Mouse (Mus musculus) embryonic facial prominence, embryonic 12.5 days (tissue): Measurements from ENCODE around the gene Gm21988. TPM values are rescaled to one million over a fixed set of nuclear protein-coding genes. Genes with fewer than 3 reads are reported as not detected.
A peak's percentile ranks its signal among the peaks of the same experiment; 100 is the strongest.

Experiments
- ATAC-seq: fragments of 200-750 bp; cut with Nextera tagmentation; 2 replicates; pipeline ENCODE4 v1.8.0; 2017; ENCODE audit not compliant: insufficient number of reproducible peaks, insufficient read depth, low FRiP score, low TSS enrichment
- H3K27ac ChIP-seq: fragments of 300-500 bp; sonication (generic); 2 replicates; pipeline ENCODE4 v1.5.1; 2016; ENCODE audit warnings: mild to moderate bottlenecking
- H3K27me3 ChIP-seq: fragments of 300-500 bp; sonication (generic); 2 replicates; pipeline ENCODE4 v1.6.1; 2016; ENCODE audit warnings: mild to moderate bottlenecking, moderate library complexity
- H3K36me3 ChIP-seq: fragments of 300-500 bp; sonication (generic); 2 replicates; pipeline ENCODE4 v1.6.1; 2016; ENCODE audit warnings: mild to moderate bottlenecking
- H3K4me1 ChIP-seq: fragments of 300-500 bp; sonication (generic); 2 replicates; pipeline ENCODE4 v1.6.1; 2016
- H3K4me2 ChIP-seq: fragments of 300-500 bp; sonication (generic); replicated peaks from 2 replicates; pipeline ENCODE4 v1.6.1; 2016; ENCODE audit warnings: mild to moderate bottlenecking, moderate library complexity
- H3K4me3 ChIP-seq: fragments of 300-500 bp; sonication (generic); 2 replicates; pipeline ENCODE4 v1.5.1; 2016; ENCODE audit warnings: mild to moderate bottlenecking
- H3K9ac ChIP-seq: fragments of 300-500 bp; sonication (generic); 2 replicates; pipeline ENCODE4 v1.6.1; 2016; ENCODE audit warnings: mild to moderate bottlenecking, moderate library complexity
- H3K9me3 ChIP-seq: fragments of 300-500 bp; sonication (generic); 2 replicates; pipeline ENCODE4 v1.6.1; 2016; ENCODE audit warnings: mild to moderate bottlenecking, moderate library complexity
- WGBS: fragments of 180-500 bp; shearing (Covaris S2); methylation state at CpG from one replicate; pipeline ENCODE4 v1.1.7; 2016; 5-methylcytosine and 5-hydroxymethylcytosine counted together
- polyA plus RNA-seq: library from polyadenylated mRNA; unstranded; fragments of >200 nt; fragmentation: Nextera tagmentation; extraction: Ambion mirVana; gene quantifications from 2 replicates; pipeline ENCODE4 v1.2.1, GENCODE M21; 2016

Gene Gm21988
- polyA plus RNA-seq, 1 experiment from 2014 or later: 13.2 TPM

DNA sequence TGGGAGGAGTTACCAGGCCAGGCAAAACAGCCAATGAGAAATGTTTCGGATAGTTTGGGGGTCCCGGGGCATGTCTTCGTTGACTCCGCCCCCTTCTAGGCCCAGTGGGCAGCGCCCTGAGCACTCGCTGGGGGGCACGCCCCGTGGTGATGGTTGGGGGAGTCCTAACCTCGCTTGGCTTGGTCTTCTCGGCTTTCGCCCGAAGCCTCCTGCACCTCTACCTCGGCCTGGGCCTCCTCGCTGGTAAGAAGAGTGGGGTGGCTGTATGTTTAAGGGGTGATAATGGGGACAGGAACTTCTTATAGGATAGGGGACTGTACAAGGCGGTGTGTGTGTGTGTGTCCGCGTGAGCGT is 24.8 kb downstream of the Gm21988 start:
- WGBS: 4% methylated on average over 18 of the region's 18 CpGs
- H3K4me2 ChIP-seq: peak overlapping the region; percentile 58
- ATAC-seq: peak; percentile 38; the same call in 1 of the 2 replicates
- H3K4me3 ChIP-seq: peak overlapping the region; percentile 37
- peaks cover 35% of the 10 kb centered on the region for H3K4me1 ChIP-seq
- H3K27me3 ChIP-seq: peaks cover 70% of the 10 kb centered on the region
- H3K9me3 ChIP-seq: no peaks in the 10 kb centered on the region
- H3K27ac ChIP-seq: no peak overlapping the region
- H3K36me3 ChIP-seq: peaks cover 6% of the 10 kb centered on the region; the same call in 1 of the 2 replicates
- H3K9ac ChIP-seq: no peak overlapping the region

DNA sequence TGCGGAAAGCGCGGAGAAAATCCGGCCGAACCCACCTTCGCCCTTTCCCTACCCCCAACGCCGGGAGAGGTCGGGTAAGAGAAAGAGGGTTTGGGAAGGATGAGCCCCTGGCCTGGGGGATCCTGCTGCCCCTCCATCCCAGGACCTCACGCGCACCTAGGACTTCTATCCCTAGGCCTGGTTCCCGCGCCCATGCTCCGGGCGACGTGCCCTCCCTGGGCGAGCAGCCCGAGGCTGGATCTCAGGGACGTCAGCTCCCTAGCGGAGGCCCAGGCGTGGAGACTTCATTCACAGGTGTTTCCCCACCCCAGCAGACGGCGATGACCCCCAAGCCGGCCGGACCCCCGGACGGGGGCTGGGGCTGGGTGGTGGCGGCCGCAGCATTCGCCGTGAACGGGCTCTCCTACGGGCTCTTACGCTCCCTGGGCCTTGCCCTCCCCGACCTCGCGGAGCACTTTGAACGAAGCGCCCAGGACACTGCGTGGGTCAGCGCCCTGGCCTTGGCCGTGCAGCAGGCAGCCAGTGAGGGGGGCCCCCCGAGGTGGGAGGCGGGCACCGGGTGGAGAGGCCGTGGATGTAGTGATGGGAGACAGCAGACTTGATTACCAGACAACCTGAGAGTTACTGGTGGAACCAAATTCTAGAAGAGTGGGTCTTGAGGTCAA is 25.3 kb downstream of the Gm21988 start:
- Histone ChIP-seq H3K27me3 (peaks cover 70% of the 10 kb centered on the region), H3K36me3 (peaks cover 6% of the 10 kb centered on the region; the same call in 1 of the 2 replicates), H3K4me2 (peak overlapping the region; percentile 58), H3K9me3 (no peaks in the 10 kb centered on the region), H3K27ac (no peak overlapping the region), H3K4me1 (peaks cover 30% of the 10 kb centered on the region), H3K4me3 (peak overlapping the region; percentile 37), H3K9ac (peak overlapping the region; percentile 56)
- peak; percentile 29; the same call in 1 of the 2 replicates for ATAC-seq
- 1% methylated on average over 46 of the region's 46 CpGs for WGBS

DNA sequence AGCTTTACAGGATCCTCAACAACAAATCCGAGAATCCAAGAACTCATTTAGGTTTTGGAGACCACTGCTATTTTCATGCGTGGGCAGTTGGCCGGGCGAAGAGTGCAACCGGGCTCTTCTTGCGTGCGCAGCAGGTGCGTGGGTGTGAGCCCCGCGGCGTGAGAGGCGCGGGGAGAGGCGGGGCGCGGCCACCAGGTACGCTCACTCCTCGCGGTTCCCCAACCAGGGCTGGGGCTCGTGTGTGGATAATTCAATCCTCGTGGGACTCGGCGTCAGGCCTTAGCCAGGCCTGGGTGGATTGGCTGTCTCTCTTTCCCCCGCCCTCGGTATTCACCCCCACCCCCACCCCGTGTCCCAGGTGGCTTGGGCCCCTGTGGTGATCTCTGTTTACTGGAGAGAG is 25.9 kb downstream of the Gm21988 start:
- H3K4me1 ChIP-seq: peaks cover 24% of the 10 kb centered on the region
- peak overlapping the region; percentile 58 for H3K4me2 ChIP-seq
- 8% methylated on average over 26 of the region's 26 CpGs for WGBS
- H3K9ac ChIP-seq: no peak overlapping the region
- H3K9me3 ChIP-seq: no peaks in the 10 kb centered on the region
- H3K4me3 ChIP-seq: peak overlapping the region; percentile 37
- peaks cover 64% of the 10 kb centered on the region for H3K27me3 ChIP-seq
- no peak overlapping the region for H3K27ac ChIP-seq
- no peak for ATAC-seq
- H3K36me3 ChIP-seq: peaks cover 6% of the 10 kb centered on the region; the same call in 1 of the 2 replicates

DNA sequence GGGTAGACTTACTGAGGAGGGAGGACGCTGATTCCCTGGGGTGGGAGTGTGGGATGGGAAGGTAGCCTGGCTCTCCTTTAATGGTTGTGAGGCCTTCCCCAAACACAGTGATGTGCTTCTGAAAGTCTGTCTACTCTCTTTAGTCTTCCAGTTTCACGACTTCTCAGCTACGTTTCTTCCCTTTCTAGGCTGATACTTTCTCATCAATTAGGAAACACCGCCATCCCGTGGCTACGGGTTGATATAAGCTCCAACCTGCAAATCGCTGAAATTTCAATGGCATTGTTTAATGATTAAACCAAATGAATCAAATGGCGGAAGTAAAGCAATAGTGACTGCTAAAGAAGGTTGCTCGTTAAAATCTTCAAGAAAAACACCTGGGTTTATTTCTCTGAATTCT is 26.7 kb downstream of the Gm21988 start:
- no peaks in the 10 kb centered on the region for H3K9me3 ChIP-seq
- ATAC-seq: no peak
- peaks cover 61% of the 10 kb centered on the region for H3K27me3 ChIP-seq
- no peak overlapping the region for H3K4me3 ChIP-seq
- H3K4me1 ChIP-seq: peaks cover 21% of the 10 kb centered on the region
- H3K36me3 ChIP-seq: peaks cover 6% of the 10 kb centered on the region; the same call in 1 of the 2 replicates
- no peak overlapping the region for H3K9ac ChIP-seq
- H3K27ac ChIP-seq: no peak overlapping the region
- H3K4me2 ChIP-seq: no peak overlapping the region
- WGBS: 12% methylated on average over 9 of the region's 9 CpGs

DNA sequence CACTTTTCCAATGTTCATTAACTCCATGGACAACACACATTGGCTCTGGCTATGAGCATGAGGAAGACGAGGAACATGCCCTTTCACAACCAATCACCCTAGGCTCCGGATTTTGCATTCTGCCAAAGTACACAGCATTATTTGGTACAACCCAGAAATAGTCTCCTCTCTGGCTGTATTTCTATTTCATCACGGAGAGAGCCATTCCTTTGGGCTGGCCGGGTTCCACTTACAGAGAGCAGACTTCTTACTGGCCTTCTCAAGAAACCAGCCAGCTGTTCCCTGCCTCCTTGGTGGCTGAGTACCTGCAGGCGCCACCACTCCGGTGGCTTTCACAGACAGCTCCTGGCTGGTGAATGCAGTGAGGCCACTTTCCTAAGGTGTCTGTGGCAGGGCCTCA is 27.2 kb downstream of the Gm21988 start, which contains the start of gene Slc16a11:
Slc16a11 (plus strand) TSS at position 330 of the 400 bp plus-strand sequence.
- no peak within 1 kb of the TSS for H3K4me3 ChIP-seq
- 54% methylated on average over 6 of the region's 6 CpGs for WGBS
- no peak within 1 kb of the TSS for H3K27ac ChIP-seq
- H3K9ac ChIP-seq: no peak within 1 kb of the TSS
- peaks cover 56% of the 10 kb centered on the region for H3K27me3 ChIP-seq
- no peaks in the 10 kb centered on the region for H3K9me3 ChIP-seq
- ATAC-seq: no peak
- peak within 1 kb of the TSS; percentile 58 for H3K4me2 ChIP-seq
- H3K4me1 ChIP-seq: peaks cover 21% of the 10 kb centered on the region
- H3K36me3 ChIP-seq: peaks cover 6% of the 10 kb centered on the region; the same call in 1 of the 2 replicates

DNA sequence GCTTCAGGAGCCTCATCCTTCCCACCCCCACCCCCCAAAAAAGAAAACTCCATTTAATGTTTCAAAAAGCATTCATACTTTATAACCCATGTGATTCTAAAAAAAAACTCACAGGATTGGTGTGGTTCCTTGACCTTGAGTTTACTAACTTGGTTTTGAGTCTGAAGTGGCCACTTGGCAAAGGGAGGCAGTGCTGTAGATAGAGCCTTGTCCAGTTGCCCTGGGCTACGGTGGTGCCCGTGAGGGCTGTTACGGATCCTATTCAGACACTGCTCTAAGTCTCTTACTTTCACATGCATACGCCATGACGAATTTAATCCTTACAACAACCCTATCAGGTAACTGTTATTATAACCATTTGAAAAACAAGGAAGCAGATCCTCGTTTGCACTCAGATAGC is 27.7 kb downstream of the Gm21988 start:
- no peak overlapping the region for H3K27ac ChIP-seq
- peaks cover 21% of the 10 kb centered on the region for H3K4me1 ChIP-seq
- H3K9me3 ChIP-seq: no peaks in the 10 kb centered on the region
- H3K36me3 ChIP-seq: 0 out of 2 replicates have a peak, but pooled peaks cover 3% of the 10 kb centered on the region
- 69% methylated on average over 6 of the region's 6 CpGs for WGBS
- H3K27me3 ChIP-seq: peaks cover 52% of the 10 kb centered on the region
- no peak overlapping the region for H3K9ac ChIP-seq
- H3K4me3 ChIP-seq: no peak overlapping the region
- H3K4me2 ChIP-seq: no peak overlapping the region
- ATAC-seq: no peak

DNA sequence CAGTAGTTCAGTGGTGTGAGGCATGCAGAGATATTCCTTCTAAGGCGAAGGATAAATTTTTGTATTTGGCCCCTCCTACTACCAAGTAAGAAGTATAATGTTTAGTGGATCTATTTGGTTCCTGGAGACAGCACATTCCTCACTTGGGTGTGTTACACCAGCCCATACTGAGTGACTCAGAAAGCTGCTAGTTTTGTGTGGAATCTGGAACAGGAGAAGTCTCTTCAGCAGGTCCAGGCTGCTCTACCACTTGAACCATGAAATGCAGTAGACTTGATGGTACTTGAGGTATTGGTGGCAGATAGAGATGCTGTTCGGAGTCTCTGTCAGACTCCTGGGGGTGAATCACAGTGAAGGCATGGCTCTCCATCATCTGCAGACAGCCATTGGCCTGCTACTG is 28.9 kb downstream of the Gm21988 start:
- no peaks in the 10 kb centered on the region for H3K9me3 ChIP-seq
- WGBS: 82% methylated on average over 2 of the region's 2 CpGs
- peaks cover 20% of the 10 kb centered on the region for H3K4me1 ChIP-seq
- H3K27me3 ChIP-seq: peaks cover 44% of the 10 kb centered on the region
- no peak overlapping the region for H3K27ac ChIP-seq
- H3K36me3 ChIP-seq: no peaks in the 10 kb centered on the region
- ATAC-seq: no peak
- no peak overlapping the region for H3K9ac ChIP-seq
- H3K4me3 ChIP-seq: no peak overlapping the region
- H3K4me2 ChIP-seq: no peak overlapping the region

DNA sequence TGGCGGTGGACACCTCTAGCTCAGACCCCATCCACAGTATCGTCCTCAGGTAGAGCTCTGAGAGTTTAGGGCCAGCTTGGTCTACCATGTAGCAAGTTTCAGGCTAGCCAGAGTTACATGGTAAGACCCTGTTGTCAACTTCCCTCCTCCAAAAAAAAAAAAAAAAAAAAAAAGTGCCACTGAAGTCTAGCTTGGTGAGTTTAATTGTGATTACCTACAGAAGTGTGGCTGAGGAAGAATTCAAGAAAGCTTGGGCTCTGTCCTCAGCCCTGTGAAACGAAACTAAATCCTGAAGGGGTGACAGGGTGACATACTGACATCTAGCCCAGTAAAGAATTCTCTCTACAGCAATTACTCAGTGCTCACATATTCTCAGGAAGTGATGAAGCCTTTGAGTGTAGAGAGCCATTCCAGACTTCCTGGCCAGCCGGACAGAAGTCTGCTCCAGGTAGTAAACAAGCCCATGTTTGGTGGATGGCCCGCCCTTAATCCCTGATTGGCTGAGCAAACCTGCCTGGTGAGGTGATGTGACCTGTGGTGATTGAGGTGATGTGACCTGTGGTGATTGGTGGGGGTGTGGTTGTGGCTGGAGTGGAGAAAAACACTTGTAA is 30.7 kb downstream of the Gm21988 start:
- no peak overlapping the region for H3K27ac ChIP-seq
- H3K27me3 ChIP-seq: peaks cover 26% of the 10 kb centered on the region
- no peak overlapping the region for H3K4me2 ChIP-seq
- H3K4me3 ChIP-seq: no peak overlapping the region
- 79% methylated on average over 5 of the region's 5 CpGs for WGBS
- ATAC-seq: no peak
- no peaks in the 10 kb centered on the region for H3K36me3 ChIP-seq
- no peaks in the 10 kb centered on the region for H3K9me3 ChIP-seq
- peaks cover 3% of the 10 kb centered on the region for H3K4me1 ChIP-seq
- H3K9ac ChIP-seq: no peak overlapping the region

DNA sequence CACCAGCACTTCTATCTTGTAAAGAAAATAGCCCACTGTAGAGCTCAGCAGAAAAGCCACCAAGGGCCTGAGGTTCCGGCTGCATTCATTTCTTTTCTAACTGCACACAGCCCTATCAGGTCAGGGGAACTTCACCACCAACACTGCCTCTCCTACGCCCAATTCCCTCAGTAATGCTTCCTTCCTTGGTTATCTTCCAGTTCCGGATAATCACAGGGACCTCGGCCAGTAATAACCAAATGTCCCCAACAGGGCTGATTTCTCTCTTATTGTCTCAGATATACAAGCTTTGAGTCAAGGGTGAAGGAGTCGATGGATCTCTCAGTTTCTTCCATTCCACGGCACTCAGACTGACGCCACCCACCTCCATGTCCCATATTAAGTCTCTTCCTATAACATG is 32.3 kb downstream of the Gm21988 start:
- Histone ChIP-seq H3K36me3 (no peaks in the 10 kb centered on the region), H3K27me3 (peaks cover 11% of the 10 kb centered on the region), H3K9me3 (no peaks in the 10 kb centered on the region), H3K9ac (no peak overlapping the region), H3K4me3 (no peak overlapping the region), H3K4me1 (no peaks in the 10 kb centered on the region), H3K4me2 (no peak overlapping the region), H3K27ac (no peak overlapping the region)
- no peak for ATAC-seq
- 85% methylated on average over 7 of the region's 7 CpGs for WGBS

DNA sequence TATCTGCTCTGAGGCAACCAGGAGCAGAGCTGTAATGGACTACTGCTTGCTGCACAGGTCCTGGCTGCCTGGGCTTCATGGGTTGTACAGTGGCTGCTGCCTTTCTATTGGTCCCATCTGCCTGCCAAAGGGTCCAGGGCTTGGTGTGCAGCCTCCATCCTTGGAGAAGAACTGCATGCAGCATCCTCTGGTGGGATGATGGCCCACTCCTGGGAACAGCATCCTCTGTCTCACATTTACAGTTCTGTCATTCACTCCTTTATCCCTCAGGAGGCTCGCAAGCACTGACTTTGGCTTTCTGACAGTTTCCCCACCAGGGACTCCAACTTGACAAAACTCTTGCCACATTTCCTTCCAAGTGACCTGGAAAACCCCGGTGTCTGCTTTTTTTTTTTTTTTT is 32.8 kb downstream of the Gm21988 start:
- no peaks in the 10 kb centered on the region for H3K9me3 ChIP-seq
- H3K4me3 ChIP-seq: no peak overlapping the region
- 76% methylated on average over 2 of the region's 2 CpGs for WGBS
- H3K27me3 ChIP-seq: peaks cover 10% of the 10 kb centered on the region; the same call in 1 of the 2 replicates
- H3K27ac ChIP-seq: no peak overlapping the region
- no peak for ATAC-seq
- H3K9ac ChIP-seq: no peak overlapping the region
- H3K4me2 ChIP-seq: no peak overlapping the region
- H3K36me3 ChIP-seq: no peaks in the 10 kb centered on the region
- H3K4me1 ChIP-seq: no peaks in the 10 kb centered on the region

DNA sequence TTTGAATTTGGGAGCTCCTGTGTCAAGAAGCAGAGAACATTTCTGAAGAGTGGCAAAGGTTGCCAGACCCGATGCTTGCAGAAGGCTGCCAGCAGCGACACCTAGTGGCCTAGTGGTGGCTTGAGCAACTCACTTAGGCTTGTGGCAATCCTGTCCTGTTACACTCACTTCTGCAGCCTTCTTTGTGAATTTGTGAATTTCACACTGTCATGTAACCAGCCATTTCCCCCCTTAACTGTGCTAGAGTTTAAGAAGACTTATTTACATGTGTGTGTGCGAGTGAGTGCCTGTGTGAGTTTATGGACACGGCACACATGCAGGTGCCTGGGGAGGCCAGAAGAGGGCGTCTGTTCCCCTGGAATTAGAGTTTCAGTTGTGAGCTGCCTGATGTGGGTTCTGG is 37.9 kb downstream of the Gm21988 start:
- H3K27me3 ChIP-seq: 0 out of 2 replicates have a peak, but pooled peaks cover 5% of the 10 kb centered on the region
- H3K4me3 ChIP-seq: no peak overlapping the region
- H3K4me1 ChIP-seq: 0 out of 2 replicates have a peak, but pooled peaks cover 5% of the 10 kb centered on the region
- no peaks in the 10 kb centered on the region for H3K9me3 ChIP-seq
- WGBS: 34% methylated on average over 5 of the region's 5 CpGs
- ATAC-seq: no peak
- no peaks in the 10 kb centered on the region for H3K36me3 ChIP-seq
- H3K4me2 ChIP-seq: no peak overlapping the region
- H3K27ac ChIP-seq: no peak overlapping the region
- H3K9ac ChIP-seq: no peak overlapping the region

DNA sequence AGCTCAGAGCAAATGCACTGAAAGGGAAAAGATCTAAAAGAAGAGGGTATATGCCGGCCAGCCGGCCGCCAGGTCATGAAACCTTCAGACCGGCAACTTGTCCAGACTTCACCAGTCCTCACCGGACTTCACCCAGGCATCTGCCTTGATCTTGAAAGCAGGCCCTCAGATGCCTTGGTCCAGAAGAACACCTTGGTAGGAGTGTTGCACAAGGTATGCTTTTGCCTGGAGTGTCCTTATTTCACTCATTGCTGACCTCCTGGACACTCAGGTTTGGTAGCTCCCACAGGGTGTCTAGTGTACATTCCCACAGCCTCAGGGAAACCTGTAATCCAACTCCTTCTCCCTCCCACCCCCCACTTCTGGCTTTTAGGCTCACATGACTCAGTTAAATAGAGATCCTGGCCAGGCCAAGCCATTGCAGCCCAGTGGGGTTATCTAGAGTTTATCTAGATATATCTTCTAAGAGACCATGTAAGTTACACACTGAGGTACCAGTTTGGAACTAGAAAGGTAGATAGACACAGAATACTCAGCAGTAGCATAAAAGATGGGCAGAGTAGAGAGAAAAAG is 39.5 kb downstream of the Gm21988 start:
- Histone ChIP-seq H3K27ac (no peak overlapping the region), H3K9ac (0 out of 2 replicates have a peak overlapping the region, but pooled peaks have one; percentile 15), H3K4me2 (no peak overlapping the region), H3K27me3 (no peaks in the 10 kb centered on the region), H3K36me3 (no peaks in the 10 kb centered on the region), H3K9me3 (0 out of 2 replicates have a peak, but pooled peaks cover 3% of the 10 kb centered on the region), H3K4me3 (no peak overlapping the region), H3K4me1 (0 out of 2 replicates have a peak, but pooled peaks cover 5% of the 10 kb centered on the region)
- ATAC-seq: no peak
- WGBS: 82% methylated on average over 5 of the region's 5 CpGs
